Mouse (Mus musculus) lung, postnatal 4 days (tissue): ENCODE measurements around the gene Auts2.

Experiments used
- DNase-seq, 2 experiments: peaks; one replicate each; pipeline ENCODE4 v3.0.0; 2021

Gene Auts2

GRCm38 (mm10) chr5:131645341-131646191 lies 897.6 kb downstream of the Auts2 start:
- DNase-seq: no peak

- DNase-seq: no peak
Measured at GRCm38 (mm10) chr5:131644331-131644730, 898.8 kb downstream of the Auts2 start.

GRCm38 (mm10) chr5:131643176-131644174 lies 899.7 kb downstream of the Auts2 start:
- no peak for DNase-seq

- no peak for DNase-seq
Measured at GRCm38 (mm10) chr5:131642752-131643151, 900.4 kb downstream of the Auts2 start.

GRCm38 (mm10) chr5:131636431-131636830 lies 906.7 kb downstream of the Auts2 start:
- no peak for DNase-seq

- no peak for DNase-seq
Measured at GRCm38 (mm10) chr5:131634731-131635130, 908.4 kb downstream of the Auts2 start.

- no peak for DNase-seq
Measured at GRCm38 (mm10) chr5:131631998-131632379, 911.2 kb downstream of the Auts2 start.

- no peak for DNase-seq
Measured at GRCm38 (mm10) chr5:131631038-131631997, 911.8 kb downstream of the Auts2 start.

- DNase-seq: no peak
Measured at GRCm38 (mm10) chr5:131630577-131630976, 912.6 kb downstream of the Auts2 start.

- DNase-seq: peak; percentile 12 to 36
Measured at GRCm38 (mm10) chr5:131616113-131616876, 926.8 kb downstream of the Auts2 start.

GRCm38 (mm10) chr5:131614238-131614637 lies 928.9 kb downstream of the Auts2 start:
- DNase-seq: no peak

GRCm38 (mm10) chr5:131613301-131613700 lies 929.8 kb downstream of the Auts2 start:
- DNase-seq: peak; percentile 12 to 47

- DNase-seq: no peak
Measured at GRCm38 (mm10) chr5:131610702-131611101, 932.4 kb downstream of the Auts2 start.

- DNase-seq: no peak
Measured at GRCm38 (mm10) chr5:131606786-131607185, 936.4 kb downstream of the Auts2 start.

- DNase-seq: no peak
Measured at GRCm38 (mm10) chr5:131601934-131602692, 941.0 kb downstream of the Auts2 start.

GRCm38 (mm10) chr5:131600325-131601125 lies 942.6 kb downstream of the Auts2 start:
- DNase-seq: peak; percentile 57 to 76

GRCm38 (mm10) chr5:131597503-131597902 lies 945.6 kb downstream of the Auts2 start:
- no peak for DNase-seq

- no peak for DNase-seq
Measured at GRCm38 (mm10) chr5:131596591-131596990, 946.6 kb downstream of the Auts2 start.

- no peak for DNase-seq
Measured at GRCm38 (mm10) chr5:131595730-131596129, 947.4 kb downstream of the Auts2 start.

GRCm38 (mm10) chr5:131594597-131594996 lies 948.5 kb downstream of the Auts2 start:
- DNase-seq: no peak
